Mouse (Mus musculus) heart, adult 2 months (tissue): Measurements from ENCODE around the gene Rpl9. TPM values are rescaled to one million over a fixed set of nuclear protein-coding genes. Genes with fewer than 3 reads are reported as not detected.

Experiments used
- DNase-seq, 2 experiments: peaks; one replicate each; pipeline ENCODE4 v3.0.0; 2021
- H3K27ac ChIP-seq: fragments of 200-600 bp; 2 replicates; pipeline ENCODE4 v1.8.1; 2022
- H3K27me3 ChIP-seq: fragments of 200-500 bp; 2 replicates; pipeline ENCODE4 v1.6.1; 2012; ENCODE audit warnings: mild to moderate bottlenecking, low read length, inconsistent platforms, mixed read lengths; ENCODE audit not compliant: control insufficient read depth, insufficient read depth
- H3K36me3 ChIP-seq: fragments of 200-500 bp; 2 replicates; pipeline ENCODE4 v1.6.1; 2012; ENCODE audit warnings: low read length, inconsistent platforms; ENCODE audit not compliant: control insufficient read depth, insufficient read depth
- H3K4me1 ChIP-seq: fragments of 200-500 bp; 2 replicates; pipeline ENCODE4 v1.6.1; 2011; ENCODE audit warnings: low read length; ENCODE audit not compliant: control insufficient read depth, insufficient read depth
- H3K4me3 ChIP-seq: fragments of 200-600 bp; 2 replicates; pipeline ENCODE4 v1.8.1; 2022
- H3K79me2 ChIP-seq: fragments of 200-500 bp; replicated peaks from 2 replicates; pipeline ENCODE4 v1.6.1; 2012; ENCODE audit warnings: mild to moderate bottlenecking, inconsistent platforms, low read length, moderate library complexity, mixed read lengths; ENCODE audit not compliant: control insufficient read depth, insufficient read depth
- H3K9ac ChIP-seq: fragments of 200-500 bp; 2 replicates; pipeline ENCODE4 v1.6.1; 2012; ENCODE audit warnings: low read depth, mild to moderate bottlenecking, control low read depth, inconsistent platforms, low read length, mixed read lengths
- CTCF ChIP-seq: fragments of 200-600 bp; IDR thresholded peaks from 2 replicates; pipeline ENCODE4 v1.8.1; 2022; ENCODE audit warnings: antibody characterized with exemption, mild to moderate bottlenecking, moderate library complexity
- EP300 ChIP-seq: fragments of 200-500 bp; IDR thresholded peaks from 2 replicates; pipeline ENCODE4 v1.6.1; 2011; ENCODE audit warnings: low read depth, low read length, control low read depth; ENCODE audit not compliant: insufficient read depth
- POLR2A ChIP-seq: fragments of 200-500 bp; IDR thresholded peaks from 2 replicates; pipeline ENCODE4 v1.6.1; 2011; ENCODE audit warnings: mild to moderate bottlenecking, low read depth, low read length, control low read depth; ENCODE audit not compliant: insufficient read depth
- WGBS: fragments of 180-500 bp; shearing (Covaris S2); methylation state at CpG from one replicate; pipeline ENCODE4 v1.1.7; 2018; 5-methylcytosine and 5-hydroxymethylcytosine counted together
- intact Hi-C: fragments of 180-260 bp; cut with DNase I; formaldehyde crosslinking; loops from one replicate; pipeline ENCODE4 v1.15.1; 2025
- polyA plus RNA-seq: library from polyadenylated mRNA; depleted of rRNA; stranded (reverse); fragments of >200 nt; gene quantifications from 2 replicates; pipeline ENCODE4 v1.2.3, GENCODE M21; 2012; rRNA removed
- total RNA-seq, 2 experiments: library from RNA; stranded (reverse); gene quantifications; 2 replicates each; pipeline ENCODE4 v1.2.3; 2021

Gene Rpl9
- total and polyA plus RNA-seq, 3 experiments = 190 to 715 (median 592) TPM

- H3K79me2 ChIP-seq = no peaks in the 10 kb centered on the region
- TF ChIP-seq EP300 (no peak), POLR2A (no peak), CTCF (no peak)
- WGBS = 50% methylated on average over 4 of the region's 4 CpGs
- H3K27ac ChIP-seq = no peak overlapping the region
- DNase-seq = no peak
- no peaks in the 10 kb centered on the region for H3K4me1 ChIP-seq
- no peak overlapping the region for H3K9ac ChIP-seq
- no peaks in the 10 kb centered on the region for H3K27me3 ChIP-seq
- no peak overlapping the region for H3K4me3 ChIP-seq
- intact Hi-C loops = no loop called here
- no peaks in the 10 kb centered on the region for H3K36me3 ChIP-seq
Measured at GRCm38 (mm10) chr5:65340167-65340566, 51.1 kb downstream of the Rpl9 start.

DNA sequence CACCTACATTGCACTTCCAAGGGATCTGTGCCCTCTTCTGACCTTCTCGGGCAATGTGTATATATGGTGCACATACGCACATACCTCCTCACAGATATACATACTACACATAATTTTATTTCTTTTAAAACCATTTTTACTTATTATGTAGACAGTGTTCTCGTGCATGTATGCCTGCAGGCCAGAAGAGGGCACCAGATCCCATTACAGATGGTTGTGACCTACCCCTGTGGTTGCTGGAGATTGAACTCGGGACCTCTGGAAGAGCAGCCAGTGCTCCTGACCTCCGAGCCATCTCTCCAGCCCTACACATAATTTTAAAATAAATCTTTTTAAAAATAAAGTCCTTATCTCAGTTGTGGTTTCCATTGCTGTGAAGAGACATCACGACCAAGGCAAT, 52.9 kb downstream of the Rpl9 start:
- no peaks in the 10 kb centered on the region for H3K27me3 ChIP-seq
- 80% methylated on average over 6 of the region's 6 CpGs for WGBS
- H3K4me3 ChIP-seq = no peak overlapping the region
- no peak overlapping the region for H3K27ac ChIP-seq
- no peak for DNase-seq
- no peaks in the 10 kb centered on the region; the same call in 1 of the 2 replicates for H3K79me2 ChIP-seq
- no peak overlapping the region for H3K9ac ChIP-seq
- peak; percentile 65 for TF ChIP-seq CTCF
- no peak for TF ChIP-seq EP300
- 0 out of 2 replicates have a peak, but pooled peaks cover 1% of the 10 kb centered on the region for H3K4me1 ChIP-seq
- H3K36me3 ChIP-seq = no peaks in the 10 kb centered on the region
- intact Hi-C loops = loop anchor here (5.0 to 10.0 kb wide), 2 partner anchors 196 to 359 kb away; partner anchors contain the start of genes Pds5a, Smim14 and Ube2k

Other genes starting within 250 kb of the Rpl9 start
- gene Wdr19, start 191.7 kb downstream of the Rpl9 start, total RNA-seq = 1 to 10 TPM; 1.2 to 1.9 TPM
- 1.4 and 1.7 TPM in 2 replicates for gene Wdr19, start 191.7 kb downstream of the Rpl9 start, polyA plus RNA-seq
- 10 to 100 TPM; 31.9 to 38.2 TPM for gene Rfc1, start 55.8 kb downstream of the Rpl9 start, total RNA-seq
- gene Rfc1, start 55.8 kb downstream of the Rpl9 start, polyA plus RNA-seq = 8.4 and 11.5 TPM in 2 replicates
- gene Klb, start 43.1 kb downstream of the Rpl9 start, total RNA-seq = under 1 TPM; 0.08 to 0.34 TPM
- 0.91 and 1.1 TPM in 2 replicates for gene Klb, start 43.1 kb downstream of the Rpl9 start, polyA plus RNA-seq
- 10 to 100 TPM; 45.7 to 54.1 TPM for gene Lias, start 53 bp upstream of the Rpl9 start, total RNA-seq
- gene Lias, start 53 bp upstream of the Rpl9 start, polyA plus RNA-seq = 21.3 and 32.5 TPM in 2 replicates
- gene Ugdh, start 44.5 kb upstream of the Rpl9 start, total RNA-seq = 10 to 100 TPM; 13.6 to 18.0 TPM
- gene Ugdh, start 44.5 kb upstream of the Rpl9 start, polyA plus RNA-seq = 6.1 and 12.7 TPM in 2 replicates
- gene Gm43552, start 101.4 kb upstream of the Rpl9 start, total RNA-seq = not detected
- gene Gm43552, start 101.4 kb upstream of the Rpl9 start, polyA plus RNA-seq = not detected in 2 replicates
- 10 to 100 TPM; 97.1 to 97.3 TPM for gene Smim14, start 145.7 kb upstream of the Rpl9 start, total RNA-seq
- 94.2 and 133 TPM in 2 replicates for gene Smim14, start 145.7 kb upstream of the Rpl9 start, polyA plus RNA-seq
- 10 to 100 TPM; 57.3 to 70.3 TPM for gene Ube2k, start 145.8 kb upstream of the Rpl9 start, total RNA-seq
- 21.4 and 34.5 TPM in 2 replicates for gene Ube2k, start 145.8 kb upstream of the Rpl9 start, polyA plus RNA-seq